Mouse (Mus musculus): ENCODE results near the gene Lyar. TPM values are rescaled to one million over a fixed set of nuclear protein-coding genes. Genes with fewer than 3 reads are reported as not detected.

The Lyar gene
- polyA plus RNA-seq (2017; shearing (Covaris generic)), result 10 to 100 TPM; 29.2 to 41.5 TPM

DNA sequence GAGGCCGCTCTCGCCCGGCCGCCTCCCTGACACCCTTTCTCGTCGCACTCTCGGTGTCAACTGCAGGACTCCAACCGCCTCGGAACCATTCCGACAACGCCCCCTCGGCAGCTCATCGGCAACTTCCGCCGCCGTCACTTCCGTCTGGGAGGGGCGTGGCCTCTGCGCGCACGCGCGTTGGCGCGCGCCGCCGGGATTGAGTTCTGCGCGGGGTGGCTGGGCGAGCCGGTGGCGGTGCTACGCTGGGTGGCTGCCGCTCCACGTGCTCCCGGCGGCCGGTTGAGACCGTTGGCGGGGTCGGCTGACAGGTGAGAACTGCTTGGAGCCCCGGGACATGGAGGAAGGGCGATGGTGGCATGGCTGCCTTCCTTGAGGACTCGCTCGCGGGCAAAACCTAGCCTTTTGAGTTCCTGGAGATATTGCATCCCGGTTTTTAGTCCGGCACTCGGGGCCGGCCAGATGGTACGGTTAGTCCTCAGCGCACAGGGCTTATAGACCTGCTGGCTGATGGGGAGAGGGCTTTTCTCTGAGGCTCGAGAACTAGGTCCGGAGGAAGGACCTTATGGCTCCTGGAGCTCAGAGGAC lies at the start of gene Lyar, which contains the start of gene Zbtb49:
Gene Lyar (plus strand): TSS at position 143 of the 585 bp plus-strand sequence.
Gene Zbtb49 (minus strand): TSS at position 130 of the 585 bp plus-strand sequence.
- peak; percentile 89 for ATAC-seq

DNA sequence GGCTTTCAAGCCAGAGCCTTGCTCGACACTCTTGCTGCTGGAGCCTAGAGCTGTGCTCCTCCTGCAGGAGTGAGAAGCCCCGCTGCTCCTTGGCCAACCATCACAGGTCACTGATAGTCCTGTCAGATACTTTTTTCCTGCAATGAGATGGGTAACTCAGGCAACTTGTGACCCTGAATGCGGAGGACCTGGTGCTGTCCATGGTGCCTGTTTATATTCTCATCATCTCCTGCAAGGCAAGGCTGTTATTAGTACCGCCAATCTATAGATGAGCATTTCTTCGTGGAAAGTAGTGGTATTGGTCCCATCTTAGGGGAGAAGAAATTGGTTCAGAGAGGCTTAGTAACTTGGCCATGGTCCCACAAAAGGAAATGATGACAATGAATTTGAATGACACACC lies 46.5 kb upstream of the Lyar start:
- no peak for ATAC-seq

DNA sequence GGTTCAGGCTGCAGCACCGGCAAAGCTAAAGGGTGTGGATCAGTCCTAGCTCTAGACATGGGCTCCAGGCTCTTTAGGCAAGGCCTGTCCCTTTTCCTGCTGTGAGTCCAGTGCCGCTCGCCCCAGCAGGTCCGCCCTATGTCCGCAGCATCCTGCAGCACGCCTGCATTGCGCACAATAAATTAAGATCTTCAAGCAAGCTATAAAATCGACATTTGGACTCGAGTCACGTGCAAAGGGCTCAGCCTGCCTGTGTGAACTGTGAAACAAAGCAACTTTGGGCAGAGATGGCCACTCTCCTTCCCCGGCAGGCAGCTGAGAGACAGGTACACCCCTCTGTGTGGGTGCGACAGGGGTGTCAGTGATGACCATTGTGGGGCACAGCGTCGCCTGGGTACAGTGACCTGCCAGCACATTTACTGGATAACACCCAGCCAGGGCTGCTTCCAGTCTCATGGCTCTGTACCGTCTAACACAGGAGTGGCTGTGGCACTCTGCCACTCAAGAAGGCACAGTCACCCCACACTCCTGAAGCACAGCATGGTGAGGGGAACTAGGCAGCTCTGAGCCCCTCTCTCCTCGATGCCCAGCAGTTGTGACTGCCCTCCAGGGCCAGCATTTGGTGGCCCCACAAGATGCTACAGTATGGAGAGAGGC lies 45.9 kb upstream of the Lyar start:
- ATAC-seq, result no peak

DNA sequence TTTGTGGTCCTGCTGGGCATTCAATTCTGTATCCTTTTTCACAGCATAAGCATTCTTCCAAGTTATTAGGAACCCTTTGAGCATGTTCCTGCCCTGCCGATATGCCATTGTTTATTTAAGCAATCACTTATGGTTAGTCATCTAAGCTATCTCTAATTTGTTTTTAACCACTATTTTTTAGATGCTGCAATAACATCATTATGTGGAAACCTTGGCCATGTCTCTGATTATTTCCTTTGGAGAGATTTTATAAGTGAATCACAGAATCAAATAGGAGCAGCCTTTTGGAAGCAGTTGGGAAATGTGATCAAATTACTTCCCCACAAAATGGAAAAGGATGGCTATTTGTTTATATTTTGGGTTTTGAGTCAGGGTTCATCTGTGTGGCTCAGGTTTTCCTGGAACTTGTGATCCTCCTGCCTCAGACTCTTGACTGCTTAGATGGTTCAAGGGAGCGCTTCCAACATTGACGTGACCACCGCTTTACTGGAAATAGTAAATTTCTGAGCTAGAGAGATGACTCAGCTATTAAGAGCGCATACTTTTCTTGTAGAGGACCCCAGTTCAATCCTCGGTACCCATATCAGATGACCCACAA lies 35.5 kb upstream of the Lyar start:
- ATAC-seq, result no peak

DNA sequence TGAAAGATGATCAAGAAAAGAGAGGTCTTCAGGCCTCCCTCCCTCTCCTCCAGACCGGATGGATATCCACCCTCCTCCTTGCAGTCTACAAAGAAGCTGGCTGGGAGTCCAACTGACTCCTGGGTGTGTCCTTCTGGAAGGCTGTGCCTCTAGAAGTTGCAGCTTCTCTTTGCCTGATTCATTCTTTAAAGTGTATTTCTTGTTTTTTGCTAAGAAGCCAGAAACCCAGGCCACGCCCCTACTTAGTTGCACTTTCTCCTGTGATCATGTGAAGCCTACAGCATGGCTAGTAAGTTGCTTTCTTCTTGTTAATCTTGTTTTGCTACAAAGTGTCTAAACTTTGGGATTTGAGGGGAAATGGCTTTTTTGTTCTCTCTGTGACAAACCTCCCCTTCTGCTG lies 33.3 kb upstream of the Lyar start:
- ATAC-seq, result no peak

DNA sequence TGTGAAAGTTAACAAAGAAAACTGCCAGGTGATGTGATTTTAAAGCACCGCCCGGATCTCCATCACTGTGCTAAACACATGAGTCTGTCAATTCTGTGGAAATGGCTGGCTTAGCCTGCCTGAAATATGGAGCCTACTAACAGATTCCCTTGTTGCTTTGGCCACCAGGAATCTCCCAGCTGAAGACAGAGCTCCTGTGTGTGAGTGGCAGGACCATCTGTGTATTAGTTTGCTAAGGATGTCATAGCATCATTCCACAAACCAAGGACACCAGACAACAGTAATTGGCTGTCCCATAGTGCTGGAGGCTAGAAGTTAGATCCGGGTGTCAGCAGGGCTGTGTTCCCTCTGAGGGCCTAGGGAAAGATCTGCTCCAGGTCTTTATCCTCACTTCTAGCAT lies 29.4 kb upstream of the Lyar start:
- no peak for ATAC-seq

DNA sequence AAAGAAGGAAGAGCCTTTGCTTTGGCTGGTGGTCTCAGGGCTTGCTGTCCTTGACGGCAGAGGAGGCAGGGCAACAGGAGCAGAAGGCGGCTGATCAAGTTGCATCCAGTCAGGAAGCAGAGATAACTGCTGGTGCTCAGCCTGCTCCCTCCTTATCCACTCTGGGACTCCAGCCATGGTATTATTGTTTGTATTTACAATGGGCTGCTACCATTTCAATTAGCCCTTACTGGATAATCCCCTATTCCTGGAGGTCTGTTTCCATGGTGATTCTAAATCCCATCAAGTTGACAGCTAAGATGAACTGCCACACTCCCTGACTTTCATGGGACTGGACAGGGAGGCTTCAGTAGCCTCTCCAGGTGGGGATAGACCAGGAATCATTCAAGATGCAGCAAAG lies 25.3 kb upstream of the Lyar start:
- ATAC-seq, result no peak

DNA sequence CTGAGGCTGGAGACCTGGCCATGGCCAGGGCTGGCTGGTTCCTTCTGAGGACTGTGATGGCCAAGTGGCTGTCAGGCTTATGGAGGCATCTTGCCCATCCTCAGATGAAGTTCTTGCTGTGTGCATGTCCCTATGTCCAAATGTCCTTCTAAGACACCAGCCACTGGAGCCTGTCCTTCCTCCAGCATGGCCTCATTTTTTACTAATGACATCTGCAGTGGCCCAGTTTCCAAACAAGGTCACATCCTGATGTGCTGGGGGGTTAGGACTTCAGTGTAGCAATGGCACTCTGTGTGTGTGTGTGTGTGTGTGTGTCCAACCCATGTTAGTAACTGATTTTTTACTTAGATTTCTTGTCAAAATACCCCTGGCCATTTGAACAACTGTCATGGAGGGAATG lies 24.3 kb upstream of the Lyar start:
- ATAC-seq, result no peak

DNA sequence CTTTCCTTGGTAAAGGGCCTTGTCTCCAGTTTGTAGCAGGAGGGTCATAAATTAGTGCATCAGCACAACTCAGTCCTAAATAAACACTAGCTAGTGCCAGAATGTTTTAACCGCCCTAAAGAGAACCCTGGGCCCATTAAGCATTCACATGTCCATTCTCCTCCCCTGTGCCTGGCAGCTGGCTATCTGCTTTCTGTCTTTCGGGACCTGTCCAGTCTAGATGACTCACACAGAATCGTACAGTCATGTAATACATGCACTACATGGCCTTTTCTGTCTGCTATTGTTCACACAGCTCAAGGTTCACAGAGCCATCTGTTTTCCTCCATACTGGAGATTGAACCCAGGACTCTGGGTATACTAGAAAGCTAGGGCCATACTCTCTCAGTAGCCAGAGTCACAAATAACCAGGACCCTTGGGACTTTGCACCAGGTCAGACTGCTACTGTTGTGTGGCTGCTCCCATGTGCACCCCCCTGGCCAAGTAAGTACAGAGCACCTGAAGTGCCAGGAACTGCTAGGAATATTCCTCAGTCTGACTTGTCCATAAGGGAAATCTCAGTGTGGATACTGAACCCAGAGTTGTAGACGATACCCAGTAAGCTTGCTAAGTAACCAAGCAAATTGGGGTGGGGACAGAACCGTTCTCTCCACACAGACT lies 23.3 kb upstream of the Lyar start:
- no peak for ATAC-seq

DNA sequence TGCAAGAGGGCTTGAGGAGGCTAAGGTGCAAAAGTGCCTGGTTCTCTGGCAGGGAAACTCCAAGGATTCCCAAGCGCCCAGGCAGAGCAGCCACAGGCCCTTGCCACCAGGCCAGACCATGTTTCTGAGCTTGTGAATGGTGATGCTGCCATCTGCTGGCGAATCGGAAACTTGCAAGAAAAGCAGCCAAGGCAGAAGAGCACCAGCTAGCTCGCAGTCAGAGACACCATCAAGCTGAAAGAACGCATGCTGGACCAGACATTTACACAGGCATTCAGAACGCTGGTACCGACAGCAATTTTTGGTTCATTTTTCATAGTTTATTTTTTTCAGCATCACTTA lies 22.8 kb upstream of the Lyar start:
- ATAC-seq, result peak; percentile 63

DNA sequence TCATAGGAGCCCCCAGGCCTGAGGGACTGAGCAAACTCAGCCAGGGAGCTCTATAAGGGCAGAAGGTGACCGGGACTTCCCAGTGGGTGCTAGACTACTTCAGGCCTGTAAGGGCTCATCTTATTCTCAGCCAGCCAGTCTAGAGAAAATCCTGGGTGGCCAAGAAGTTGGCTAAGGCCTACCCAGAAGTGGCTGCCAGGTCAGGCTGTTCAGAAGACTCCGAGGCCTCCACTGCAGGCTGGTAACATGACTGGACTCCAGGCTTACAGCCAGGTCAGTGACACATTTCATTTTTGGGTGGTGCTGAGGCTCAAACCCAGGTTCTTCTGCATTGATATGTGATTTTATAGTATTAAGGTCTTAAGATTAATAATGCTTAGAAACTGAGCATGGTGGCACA lies 20.6 kb upstream of the Lyar start:
- ATAC-seq, result no peak

DNA sequence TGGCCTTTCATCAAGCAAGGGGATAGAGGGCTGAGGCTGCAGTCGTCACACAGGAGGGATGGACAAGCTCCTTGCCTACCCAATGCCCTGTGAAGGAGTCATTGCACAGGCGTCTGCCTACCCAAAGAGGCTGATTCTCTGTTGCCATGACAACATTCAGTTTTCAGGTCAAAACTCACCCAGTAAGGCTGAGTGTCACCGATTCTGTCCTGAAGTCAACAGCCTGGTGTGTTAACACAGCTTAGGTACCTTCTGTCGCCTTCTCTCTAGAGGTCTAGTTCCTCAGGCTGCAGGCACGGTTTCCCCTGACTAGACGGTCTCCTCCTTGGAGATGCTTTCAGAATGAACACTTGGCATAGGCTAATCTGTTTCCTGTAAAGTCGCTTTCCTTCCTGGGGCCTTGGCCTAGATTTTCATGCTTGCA lies 15.0 kb upstream of the Lyar start:
- no peak for ATAC-seq

DNA sequence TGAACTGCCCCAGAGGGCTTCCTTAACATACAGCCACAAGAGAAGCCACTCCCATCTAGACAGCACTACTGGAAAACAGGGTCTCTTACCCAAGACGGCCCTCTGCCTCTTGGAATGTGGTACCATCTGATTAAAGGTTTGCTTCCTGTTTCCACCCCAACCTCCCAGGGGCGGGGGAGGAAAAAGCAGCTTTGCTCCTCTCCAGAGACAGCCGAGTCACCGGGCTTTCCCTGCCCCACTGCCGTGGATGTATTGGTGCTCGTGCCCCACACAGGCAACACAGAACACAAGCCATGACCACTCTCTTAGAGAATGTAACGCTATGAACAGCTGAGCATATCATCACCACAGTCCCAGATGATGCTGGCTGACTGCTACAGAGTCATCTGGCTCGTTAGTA lies 11.3 kb upstream of the Lyar start:
- ATAC-seq, result no peak

DNA sequence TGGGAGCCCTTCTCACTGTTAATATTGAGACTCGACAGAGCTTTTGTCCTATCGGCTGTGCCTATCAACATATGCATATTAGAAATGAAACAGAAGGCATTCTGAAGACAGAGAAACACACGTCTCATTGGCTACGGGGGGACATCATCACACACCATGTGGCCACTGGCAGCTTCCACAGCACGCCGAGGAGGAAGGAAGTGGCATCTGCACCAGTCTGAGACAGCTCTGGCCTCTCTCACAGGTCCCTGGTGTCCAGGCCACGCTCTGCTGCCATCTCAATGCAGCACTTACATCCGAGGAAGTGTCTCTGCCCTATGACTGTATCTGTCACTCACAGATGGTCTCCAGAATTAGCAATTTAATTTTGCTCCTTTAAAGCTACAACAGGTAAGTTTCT lies 8.6 kb upstream of the Lyar start:
- no peak for ATAC-seq

DNA sequence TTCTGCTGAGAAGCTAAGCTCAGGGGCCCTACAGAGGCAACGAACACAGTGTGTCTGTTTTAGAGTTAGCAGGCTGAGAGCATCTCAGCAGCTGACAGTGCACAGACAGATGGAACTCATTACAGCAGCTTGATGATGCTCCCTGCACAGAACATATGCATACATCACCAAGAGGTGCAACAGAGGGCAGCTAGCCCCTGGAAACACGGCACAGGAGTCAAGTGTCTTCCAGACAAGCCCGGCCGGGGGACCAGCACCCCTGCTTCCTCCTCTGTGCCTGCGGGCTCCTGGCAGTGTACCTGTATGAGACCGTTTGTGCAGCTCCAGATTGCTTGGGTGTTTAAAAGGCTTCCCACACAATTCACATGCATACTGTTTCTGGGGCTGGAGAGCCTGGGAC lies 7.3 kb upstream of the Lyar start:
- no peak for ATAC-seq

DNA sequence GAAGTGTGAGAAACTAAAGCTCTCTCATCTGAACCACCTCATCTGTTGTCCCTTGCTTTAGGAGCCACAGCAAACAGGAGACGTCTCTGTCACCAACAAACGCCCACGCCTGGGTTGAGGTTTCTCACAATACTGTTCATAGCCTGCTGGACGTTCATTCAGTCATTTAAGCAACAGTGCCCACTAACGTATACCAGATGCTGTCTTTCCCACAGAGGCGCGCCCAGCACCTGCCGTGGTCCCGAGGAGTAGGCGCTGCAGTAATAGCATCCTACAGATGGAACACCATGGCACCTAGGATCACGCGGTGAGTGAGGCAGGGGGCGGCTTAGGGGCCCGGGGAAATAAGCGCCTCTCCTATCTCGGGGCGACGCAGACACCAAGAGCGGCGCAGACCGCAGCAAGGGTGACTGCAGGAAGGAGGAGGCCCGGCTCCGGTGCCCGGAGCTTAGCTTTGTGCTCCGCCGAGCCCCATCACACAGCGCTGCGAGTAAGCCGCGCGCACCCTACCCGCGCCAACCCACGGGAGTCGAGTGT lies 431 bp upstream of the Lyar start:
- peak; percentile 75 for ATAC-seq

DNA sequence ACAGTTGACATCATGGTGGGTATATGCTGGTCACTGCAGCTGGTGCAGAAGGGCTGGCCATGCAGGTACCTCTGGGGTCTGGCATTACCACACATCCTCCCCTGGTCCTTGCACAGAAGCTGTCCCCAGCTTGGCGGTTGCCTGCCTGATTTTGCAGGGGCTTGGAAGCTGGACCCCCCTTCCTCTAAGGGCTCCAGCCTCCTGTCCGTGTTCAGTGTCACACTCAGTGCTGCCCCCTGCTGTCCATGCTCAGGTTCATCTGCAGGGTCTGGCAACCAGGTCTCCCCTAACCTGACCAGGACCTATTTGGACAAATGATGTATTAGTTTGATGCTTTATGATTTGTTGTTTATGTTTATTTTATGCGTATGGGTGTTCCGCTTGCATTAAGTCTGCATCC lies 15.2 kb downstream of the Lyar start:
- peak; percentile 67 for ATAC-seq

DNA sequence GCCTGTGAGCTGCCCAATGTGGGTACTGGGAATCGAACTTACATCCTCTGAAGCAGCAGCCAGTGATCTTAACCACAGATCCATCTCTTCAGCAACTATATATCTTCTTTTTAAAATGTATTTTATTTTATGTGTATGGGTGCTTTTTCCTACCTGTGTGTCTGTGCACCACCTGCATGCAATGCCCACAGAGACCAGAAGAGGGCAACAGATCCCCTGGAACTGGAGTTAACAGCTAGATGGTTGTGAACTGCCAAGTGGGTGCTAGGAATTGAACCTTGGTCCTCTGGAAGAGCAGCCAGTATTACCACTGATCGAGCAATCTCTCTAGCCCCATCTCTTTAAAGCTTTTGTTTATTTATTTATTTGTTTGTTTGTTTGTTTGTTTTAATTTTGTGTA lies 16.4 kb downstream of the Lyar start:
- no peak for ATAC-seq

DNA sequence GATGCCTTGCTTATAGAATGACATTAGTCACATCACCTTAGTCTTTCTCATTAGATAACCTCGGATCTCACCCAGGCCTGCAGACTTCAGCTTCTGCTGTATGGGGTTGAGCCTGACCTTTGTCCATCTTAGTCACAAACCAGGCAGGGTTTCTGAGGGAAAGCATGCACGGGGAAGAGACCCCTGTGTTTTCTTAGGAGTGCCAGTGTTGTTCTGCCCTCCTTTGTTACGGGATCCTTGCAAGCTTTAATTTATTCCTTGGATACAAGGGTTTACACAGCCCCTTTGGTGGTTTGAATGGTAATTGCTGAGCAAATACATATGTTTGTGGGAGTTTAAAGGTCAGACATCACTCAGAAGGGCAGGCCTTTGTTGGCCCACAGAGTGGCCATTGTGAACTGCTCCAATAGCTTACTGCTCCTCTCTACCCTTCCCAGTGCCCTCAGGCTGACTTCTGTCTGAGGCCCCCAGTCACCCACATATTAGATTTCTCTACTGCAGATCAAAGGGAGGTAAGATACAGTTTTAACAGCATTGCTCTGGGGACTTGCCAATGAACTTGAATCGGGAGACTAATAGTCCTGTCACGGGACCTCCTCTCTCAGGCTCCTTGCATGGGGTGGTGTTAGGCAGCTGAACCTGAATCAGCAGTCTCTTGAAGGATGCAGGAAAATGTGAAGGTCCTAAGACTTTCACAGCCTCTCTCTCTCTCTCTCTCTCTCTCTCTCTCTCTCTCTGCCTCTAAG lies 20.6 kb downstream of the Lyar start:
- ATAC-seq, result no peak

DNA sequence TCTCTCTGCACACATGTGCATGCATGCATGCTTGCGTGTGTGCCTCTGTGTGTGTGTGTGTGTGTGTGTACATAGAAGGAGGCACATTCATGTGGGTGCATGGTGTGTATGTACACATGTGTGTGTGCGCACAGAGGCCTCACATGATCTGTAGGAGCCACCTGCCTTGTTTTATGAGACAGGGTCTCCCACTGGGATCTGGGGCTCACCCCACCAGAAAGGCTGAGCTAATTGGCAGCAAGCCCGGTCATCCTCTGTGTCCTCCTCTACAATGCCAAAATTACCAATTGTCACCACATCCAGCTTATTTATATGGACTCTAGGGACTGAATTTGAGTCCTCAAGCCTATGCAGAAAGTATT lies 21.2 kb downstream of the Lyar start:
- ATAC-seq, result no peak

DNA sequence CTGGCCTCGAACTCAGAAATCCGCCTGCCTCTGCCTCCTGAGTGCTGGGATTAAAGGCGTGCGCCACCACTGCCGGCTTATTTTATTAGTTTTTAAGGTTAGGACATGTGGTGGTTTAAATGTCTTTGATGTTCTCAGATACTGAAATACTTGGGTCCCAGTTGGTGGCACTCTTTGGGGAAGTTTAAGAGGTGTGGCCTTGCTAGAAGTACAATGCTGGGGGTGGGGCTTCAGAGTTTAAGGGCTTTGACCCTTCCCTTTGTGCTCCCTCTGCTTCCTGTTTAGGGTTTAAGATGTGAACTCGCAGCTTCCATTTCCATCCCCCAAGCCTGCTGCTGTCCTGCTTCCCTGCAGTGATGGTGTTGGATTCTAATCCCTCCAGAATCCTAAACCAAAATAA lies 21.7 kb downstream of the Lyar start:
- no peak for ATAC-seq

DNA sequence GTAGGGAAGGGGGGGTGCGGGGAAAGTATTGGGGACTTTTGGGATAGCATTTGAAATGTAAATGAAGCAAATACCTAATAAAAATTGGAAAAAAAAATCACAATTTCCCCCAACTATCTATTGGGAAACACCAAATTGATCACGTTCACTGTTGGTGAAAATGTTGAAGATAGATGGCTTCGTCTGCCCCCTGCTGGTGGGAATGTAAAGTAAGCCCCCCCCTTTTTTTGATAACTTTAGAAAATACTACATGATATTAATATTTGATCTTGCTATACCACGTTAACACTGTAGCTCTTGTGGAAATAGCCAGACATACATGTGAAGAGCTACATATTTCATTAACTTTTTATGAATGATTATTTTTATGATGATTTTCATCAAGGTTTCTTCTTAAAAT lies 34.9 kb downstream of the Lyar start:
- no peak for ATAC-seq

DNA sequence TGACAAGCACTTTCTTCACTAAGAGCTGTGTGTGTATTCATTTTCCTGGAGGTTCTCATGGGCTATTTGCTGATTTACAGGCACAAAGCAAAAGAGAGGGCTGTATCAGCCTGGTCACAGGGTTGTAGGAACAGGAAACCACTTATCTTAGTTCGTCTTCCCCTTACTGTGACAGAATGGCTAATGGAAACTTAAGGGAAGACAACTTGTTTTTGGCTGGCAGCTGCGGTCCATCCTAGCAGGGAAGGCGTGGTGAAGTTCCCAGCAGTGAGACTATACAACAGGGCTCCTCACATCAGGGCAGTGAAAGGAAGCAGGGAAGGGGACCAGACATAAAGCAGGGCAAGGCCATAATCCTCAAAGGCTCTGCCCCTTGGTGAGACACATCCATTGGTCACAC lies 35.4 kb downstream of the Lyar start:
- ATAC-seq, result no peak
